Mouse (Mus musculus) brown adipose tissue, adult 24 weeks (tissue): ENCODE results near the gene Dcaf8. TPM values are rescaled to one million over a fixed set of nuclear protein-coding genes. Genes with fewer than 3 reads are reported as not detected.
"Not testable (repeated sequence)": the region's sequence is repeated elsewhere in the genome, so short reads cannot be mapped to it uniquely, and the experiment has no call there.

Source experiments
- H3K27ac ChIP-seq: fragments of 200-500 bp; replicated peaks from 2 replicates; pipeline ENCODE4 v1.5.1; 2012; ENCODE audit warnings: low read depth, mild to moderate bottlenecking, low read length
- H3K4me1 ChIP-seq: fragments of 200-500 bp; 2 replicates; pipeline ENCODE4 v1.6.1; 2012; ENCODE audit warnings: low read length, mixed read lengths; ENCODE audit not compliant: control insufficient read depth, insufficient read depth, insufficient read length
- H3K4me3 ChIP-seq: fragments of 200-500 bp; 2 replicates; pipeline ENCODE4 v1.5.1; 2012; ENCODE audit warnings: low read depth, mild to moderate bottlenecking, low read length, moderate library complexity; ENCODE audit not compliant: insufficient read depth
- polyA plus RNA-seq: library from polyadenylated mRNA; stranded (reverse); fragments of >200 nt; gene quantifications from 2 replicates; pipeline ENCODE4 v1.2.4, GENCODE M21; 2012; ENCODE audit not compliant: missing spikeins, insufficient read depth, insufficient read length

Dcaf8 gene
- polyA plus RNA-seq, 1 experiment, result 61.8 TPM

DNA sequence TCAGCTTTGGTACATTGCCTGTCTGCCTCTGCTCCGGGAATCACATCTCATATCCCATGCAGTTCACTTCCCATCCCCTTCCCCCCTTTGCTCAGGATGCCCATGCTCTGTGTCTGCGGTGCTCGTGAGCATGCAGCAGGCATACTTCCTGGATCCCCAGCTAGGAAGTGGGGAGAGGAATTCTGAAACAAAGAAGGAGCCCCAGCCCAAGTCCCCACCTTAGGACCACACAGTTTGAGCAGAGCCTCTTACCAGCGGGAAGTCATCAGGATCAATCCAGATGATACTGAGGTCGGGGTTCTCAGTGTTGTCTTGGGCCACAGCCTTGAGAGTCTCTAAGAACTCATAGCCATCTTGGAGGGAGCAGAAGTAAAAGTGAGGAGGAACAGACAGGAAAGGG is 64.9 kb downstream of the Dcaf8 start:
- Histone ChIP-seq H3K27ac (no peak overlapping the region), H3K4me1 (peaks cover 2% of the 10 kb centered on the region; the same call in 1 of the 2 replicates), H3K4me3 (no peak overlapping the region)

DNA sequence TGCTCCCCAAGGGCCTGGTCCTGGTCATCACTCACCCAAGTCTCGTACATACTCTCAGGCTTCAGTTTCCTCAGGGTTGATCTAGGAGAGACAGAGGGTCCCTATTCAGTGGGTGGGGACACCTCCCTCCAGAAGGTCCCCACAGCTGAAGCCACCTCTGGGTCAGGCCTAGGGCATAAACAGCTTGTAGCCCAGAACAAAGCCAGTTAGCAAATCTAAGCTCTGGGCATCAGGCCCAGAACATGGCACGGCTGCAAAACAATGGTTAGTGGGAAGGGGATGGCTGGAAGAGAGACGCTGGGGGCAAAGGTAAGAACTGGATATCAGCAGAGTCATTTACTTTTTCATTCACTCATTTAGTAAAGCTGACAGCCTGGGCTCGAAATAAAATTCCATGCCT is 65.9 kb downstream of the Dcaf8 start:
- peaks cover 2% of the 10 kb centered on the region; the same call in 1 of the 2 replicates for H3K4me1 ChIP-seq
- no peak overlapping the region for H3K4me3 ChIP-seq
- no peak overlapping the region for H3K27ac ChIP-seq

DNA sequence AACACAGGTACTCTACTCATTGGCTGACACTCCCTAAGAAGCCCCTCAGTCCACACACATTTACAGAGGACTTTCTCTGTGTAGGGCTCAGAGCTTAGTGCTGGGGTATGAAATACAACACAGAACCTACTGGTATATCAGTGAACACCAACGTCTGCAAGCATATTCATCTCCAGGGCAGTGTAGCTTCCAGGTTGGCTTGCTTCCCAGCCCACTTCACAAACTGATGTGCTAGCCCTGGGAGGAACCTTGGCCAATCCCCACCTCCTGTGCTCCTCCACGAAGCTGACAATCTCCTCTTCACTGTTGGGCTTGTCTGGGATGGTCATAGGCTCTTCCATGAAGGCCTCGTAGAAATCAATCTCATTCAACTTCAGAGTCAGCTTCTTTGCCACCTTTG is 66.9 kb downstream of the Dcaf8 start:
- Histone ChIP-seq H3K27ac (no peak overlapping the region), H3K4me1 (peaks cover 3% of the 10 kb centered on the region; the same call in 1 of the 2 replicates), H3K4me3 (no peak overlapping the region)

DNA sequence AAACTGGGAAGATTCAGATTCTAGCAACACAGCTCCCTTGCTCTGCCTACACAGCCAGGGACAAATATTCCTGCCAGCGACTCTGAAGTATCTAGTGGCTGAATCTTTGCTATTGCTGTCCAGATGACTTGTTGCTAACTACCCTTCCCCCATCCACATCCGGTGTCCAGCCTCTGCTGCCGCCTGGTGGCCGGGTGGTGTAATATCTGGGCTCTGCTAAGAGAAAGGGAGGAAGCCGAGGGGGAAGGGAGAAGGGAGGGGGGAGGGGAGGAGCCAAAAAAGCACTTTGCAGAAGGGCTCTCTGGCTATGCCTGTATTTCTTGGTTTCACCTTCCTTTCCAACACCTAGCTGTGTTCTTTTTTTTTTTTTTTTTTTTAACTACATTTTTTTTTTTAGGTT is 69.3 kb downstream of the Dcaf8 start:
- H3K4me1 ChIP-seq, result peaks cover 7% of the 10 kb centered on the region; the same call in 1 of the 2 replicates

DNA sequence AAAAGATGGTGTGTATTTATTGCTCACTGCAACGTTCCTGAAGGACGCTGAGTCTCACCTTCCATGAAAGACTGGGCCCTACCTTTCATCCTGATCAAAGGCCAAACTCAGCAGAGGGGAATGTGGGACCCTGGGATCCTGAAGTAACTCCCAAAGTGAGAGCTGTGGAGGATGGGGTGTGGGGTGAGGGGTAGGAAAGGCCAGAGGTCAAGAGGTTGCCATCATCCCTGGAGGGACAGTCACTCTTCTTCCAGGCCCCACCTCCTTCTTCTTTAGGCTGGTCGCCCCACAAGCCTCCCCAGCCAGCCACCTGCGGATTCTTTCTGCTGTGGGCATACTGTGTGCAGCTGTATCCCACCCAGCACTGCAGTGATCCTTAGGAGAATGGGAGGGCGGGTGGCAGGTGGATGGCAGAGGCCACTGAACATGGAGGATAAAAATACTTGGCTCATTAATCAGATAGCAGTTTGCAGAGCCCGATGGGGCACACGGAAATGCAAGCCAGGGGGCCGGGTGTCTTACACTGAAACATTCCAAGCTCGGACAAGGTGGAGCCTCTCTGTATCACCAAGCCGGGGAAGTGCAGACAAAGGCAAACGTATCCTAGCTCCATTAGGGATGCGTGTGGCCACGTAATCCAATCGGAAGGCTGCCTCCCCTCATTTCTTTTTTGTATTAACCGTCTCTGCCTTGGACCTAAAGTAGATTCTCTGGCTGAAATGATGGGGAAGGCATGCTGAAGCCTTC is 70.5 kb downstream of the Dcaf8 start:
- 0 out of 2 replicates have a peak, but pooled peaks cover 5% of the 10 kb centered on the region for H3K4me1 ChIP-seq
- no peak overlapping the region for H3K4me3 ChIP-seq
- H3K27ac ChIP-seq, result no peak overlapping the region

More for the DNA sequence above, 69.3 kb downstream of the Dcaf8 start:
- peak overlapping the region; percentile 63 for H3K27ac ChIP-seq
- peak overlapping the region; percentile 30 for H3K4me3 ChIP-seq

DNA sequence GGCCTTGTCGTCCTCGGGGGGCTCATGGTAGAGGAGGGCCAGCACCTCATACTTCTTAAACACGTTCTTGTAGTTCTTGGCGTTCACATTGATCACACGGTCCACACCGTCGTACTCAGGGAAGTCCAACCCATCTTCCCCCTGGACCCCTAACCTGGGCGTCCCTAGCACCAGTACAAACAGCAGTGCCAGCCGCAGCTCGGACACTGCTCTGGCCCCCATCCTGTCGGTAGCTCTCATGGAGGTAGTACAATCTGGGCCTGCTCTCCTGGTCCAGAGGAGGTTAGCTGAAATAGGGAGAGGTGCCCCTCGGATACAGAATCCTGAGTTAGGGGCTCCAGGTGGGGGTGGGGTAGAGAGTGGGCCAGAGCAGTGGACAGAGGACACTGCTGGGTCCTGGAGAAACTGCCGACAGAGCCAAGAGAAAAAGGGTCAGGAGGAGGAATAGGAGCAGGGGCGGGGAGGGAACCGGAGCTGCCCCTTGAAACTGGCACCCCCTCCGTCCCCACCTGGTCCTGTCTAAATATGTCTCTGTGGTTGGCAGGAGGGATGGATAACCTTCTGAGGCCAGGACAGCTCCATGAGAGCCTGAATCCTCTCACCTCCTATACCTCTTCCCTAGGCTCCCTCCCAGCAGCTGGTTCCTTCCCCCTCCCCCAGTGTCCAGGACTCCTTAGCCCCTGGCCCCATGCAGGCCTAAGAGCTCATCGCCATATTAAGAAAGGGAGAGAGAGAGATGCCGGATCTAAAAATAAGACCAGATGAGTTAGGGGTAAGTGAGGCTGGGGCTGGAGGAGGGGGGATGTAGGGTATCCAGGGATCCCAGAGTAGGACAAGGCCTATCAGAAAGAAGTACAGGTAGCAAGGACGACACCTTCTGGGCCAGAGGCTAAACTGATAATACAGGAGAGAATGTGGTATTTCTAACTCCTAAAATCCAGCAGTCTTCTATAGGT is 71.8 kb downstream of the Dcaf8 start, which contains the start of gene Casq1:
Gene Casq1, minus strand, starts transcription at position 418 of the 956 bp plus-strand sequence.
- H3K4me3 ChIP-seq, result peak within 1 kb of the TSS; percentile 29
- 0 out of 2 replicates have a peak, but pooled peaks cover 5% of the 10 kb centered on the region for H3K4me1 ChIP-seq
- peak within 1 kb of the TSS; percentile 92 for H3K27ac ChIP-seq

DNA sequence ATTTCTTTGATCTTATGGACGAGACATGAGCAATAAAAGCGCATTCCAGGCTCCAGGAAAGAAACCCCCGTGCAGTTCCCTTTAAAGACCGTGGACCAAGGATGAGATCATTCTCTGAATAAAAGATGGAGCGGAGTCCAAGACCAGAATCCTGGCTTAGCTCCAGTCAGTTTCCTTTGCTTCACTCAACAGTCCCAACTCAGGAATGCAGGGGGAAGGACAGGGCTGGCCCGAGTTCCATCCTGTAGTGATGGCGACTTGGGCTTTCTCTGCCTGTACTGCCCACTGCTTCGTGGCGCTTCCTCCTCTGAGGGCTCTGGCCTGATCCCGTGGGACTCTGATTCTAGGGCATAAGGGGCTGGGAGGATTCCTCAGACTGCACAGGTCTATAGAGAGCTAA is 72.5 kb downstream of the Dcaf8 start:
- H3K4me3 ChIP-seq, result peak overlapping the region; percentile 29; the same call in 1 of the 2 replicates
- peak overlapping the region; percentile 92 for H3K27ac ChIP-seq
- H3K4me1 ChIP-seq, result 0 out of 2 replicates have a peak, but pooled peaks cover 5% of the 10 kb centered on the region

DNA sequence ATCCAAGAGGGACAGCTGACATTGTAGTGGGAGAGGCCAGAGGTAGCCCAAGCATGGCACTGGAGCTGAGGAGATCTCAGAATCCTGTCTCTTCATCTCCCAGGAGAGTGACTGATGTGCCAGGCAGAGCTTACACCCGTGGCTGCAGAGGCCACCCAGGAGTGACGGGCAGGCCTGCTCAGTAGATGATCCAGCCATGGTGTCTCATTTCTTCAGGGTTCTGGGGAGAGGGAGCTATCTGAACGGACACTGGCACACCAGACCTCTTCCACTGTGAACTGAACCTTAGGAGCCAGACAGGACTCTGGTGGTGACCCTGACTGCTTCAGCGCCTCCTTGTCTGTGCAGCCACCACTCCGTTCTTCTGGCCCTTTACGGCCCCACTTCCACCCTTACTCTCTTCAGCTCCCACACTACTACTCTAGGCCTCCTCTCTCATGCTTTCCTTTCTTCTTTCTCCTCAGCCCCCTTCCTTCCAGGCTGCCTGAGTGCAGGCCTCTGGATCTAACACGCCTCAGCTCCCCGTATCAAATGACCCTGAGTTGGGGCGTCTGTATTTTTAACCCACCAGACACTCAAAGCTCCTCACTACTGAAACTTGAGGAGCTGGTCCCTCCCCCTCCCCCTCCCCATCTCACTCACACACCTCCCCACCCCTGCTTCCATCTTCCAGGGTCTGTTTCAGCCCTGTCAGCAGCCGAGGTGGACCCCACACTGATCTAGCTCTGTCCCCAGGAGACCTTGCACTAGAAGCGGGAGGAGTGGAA is 73.6 kb downstream of the Dcaf8 start:
- H3K4me3 ChIP-seq, result no peak overlapping the region
- peak overlapping the region; percentile 92 for H3K27ac ChIP-seq
- H3K4me1 ChIP-seq, result 0 out of 2 replicates have a peak, but pooled peaks cover 5% of the 10 kb centered on the region

DNA sequence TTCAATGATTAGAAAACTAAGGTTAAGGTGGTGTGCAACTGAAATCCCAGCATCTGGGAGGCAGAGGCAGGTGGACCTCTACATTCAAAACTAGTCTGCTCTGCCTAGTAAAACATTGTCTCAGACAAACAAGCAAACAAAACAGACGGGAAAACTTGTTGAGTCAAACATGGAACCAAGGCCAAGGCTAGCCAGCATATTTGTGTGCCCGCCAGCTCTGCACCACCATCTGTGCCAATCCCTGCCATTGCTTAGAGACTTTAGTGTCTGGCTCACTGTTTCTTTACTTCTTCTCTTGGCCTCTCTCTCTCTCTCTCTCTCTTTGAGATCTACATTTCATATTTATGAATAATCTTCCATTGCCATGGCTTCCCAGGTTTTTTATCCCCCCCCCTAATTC is 80.3 kb downstream of the Dcaf8 start:
- no peak overlapping the region for H3K4me3 ChIP-seq
- H3K27ac ChIP-seq, result no peak overlapping the region

DNA sequence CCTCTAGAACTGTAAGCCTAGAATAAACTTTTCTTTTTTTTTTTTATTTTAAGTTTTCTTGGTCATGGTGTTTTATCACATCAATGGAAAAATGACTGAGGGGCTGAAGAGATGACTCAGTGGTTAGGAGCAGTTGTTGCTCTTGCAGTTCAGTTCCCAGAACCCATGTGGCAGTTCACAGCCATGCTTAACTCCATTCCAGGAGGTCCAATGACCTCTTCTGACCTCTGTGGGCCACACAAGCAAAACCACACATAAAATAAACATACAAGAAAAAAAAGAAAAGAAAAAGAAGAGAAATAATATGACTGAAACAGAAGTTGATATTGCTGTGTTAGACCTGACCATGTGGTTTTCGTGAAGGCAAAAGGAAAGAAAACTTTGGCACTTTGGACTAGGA is 81.3 kb downstream of the Dcaf8 start:
- H3K27ac ChIP-seq, result no peak overlapping the region

More for the DNA sequence above, 80.3 kb downstream of the Dcaf8 start:
- no peaks in the 10 kb centered on the region for H3K4me1 ChIP-seq

DNA sequence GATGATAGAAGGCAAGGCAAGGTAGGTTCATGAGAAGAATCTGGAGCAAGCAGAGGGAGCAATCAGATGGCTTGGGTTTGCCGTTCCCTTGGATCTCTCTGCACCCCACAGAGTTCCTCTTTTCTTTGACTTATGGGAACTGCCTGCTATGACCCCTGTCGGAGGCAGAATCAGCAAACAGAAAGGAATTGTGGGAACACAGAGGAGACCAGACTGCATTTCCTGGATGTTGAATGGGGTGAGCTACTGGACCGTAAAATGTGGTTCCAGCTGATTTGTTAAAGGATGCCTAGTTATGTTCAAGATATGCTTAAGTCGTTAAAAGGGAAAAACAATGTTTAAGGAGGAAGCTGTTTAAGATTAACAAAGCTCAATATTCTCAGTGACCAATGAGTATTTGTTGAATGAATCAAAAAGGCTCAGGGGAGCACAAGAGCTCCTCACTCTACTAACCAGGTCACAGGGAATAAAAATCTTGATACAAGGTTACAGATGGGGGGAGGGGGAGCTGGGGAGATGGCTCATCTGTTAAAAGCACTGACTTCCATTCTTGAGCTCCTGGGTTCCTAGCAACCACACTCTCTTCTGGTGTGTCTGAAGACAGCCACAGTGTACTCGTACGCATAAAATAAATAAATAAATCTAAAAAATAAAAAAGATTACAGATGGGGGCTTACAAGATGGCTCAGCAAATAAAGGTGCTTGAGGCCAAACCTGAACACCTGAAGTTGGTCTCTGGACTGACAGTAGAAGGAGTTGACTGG is 93.2 kb downstream of the Dcaf8 start:
- no peak overlapping the region for H3K4me3 ChIP-seq
- H3K27ac ChIP-seq, result no peak overlapping the region
- no peaks in the 10 kb centered on the region for H3K4me1 ChIP-seq

More for the DNA sequence above, 81.3 kb downstream of the Dcaf8 start:
- Histone ChIP-seq H3K4me3 (no peak overlapping the region), H3K4me1 (no peaks in the 10 kb centered on the region)

DNA sequence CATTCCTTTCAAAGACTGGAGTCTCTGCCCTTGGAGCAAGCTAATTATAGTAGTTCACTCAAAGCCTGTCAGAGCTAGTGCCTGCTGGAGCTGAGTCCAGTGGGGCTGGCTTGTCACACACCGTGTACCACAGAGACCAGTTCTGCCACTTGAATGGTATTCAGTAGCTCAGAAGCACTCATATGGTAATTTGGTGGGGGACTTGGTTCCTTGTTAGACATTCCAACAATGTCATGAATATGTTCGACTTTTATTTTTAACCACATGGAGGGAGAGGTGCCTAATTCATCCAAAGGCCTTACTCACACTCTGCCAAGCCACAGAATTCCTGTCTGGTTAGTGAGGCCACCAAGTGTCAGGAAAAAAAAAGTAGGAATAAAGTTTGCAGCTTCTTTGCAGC is 94.5 kb downstream of the Dcaf8 start:
- Histone ChIP-seq H3K4me1 (no peaks in the 10 kb centered on the region), H3K4me3 (no peak overlapping the region), H3K27ac (no peak overlapping the region)

DNA sequence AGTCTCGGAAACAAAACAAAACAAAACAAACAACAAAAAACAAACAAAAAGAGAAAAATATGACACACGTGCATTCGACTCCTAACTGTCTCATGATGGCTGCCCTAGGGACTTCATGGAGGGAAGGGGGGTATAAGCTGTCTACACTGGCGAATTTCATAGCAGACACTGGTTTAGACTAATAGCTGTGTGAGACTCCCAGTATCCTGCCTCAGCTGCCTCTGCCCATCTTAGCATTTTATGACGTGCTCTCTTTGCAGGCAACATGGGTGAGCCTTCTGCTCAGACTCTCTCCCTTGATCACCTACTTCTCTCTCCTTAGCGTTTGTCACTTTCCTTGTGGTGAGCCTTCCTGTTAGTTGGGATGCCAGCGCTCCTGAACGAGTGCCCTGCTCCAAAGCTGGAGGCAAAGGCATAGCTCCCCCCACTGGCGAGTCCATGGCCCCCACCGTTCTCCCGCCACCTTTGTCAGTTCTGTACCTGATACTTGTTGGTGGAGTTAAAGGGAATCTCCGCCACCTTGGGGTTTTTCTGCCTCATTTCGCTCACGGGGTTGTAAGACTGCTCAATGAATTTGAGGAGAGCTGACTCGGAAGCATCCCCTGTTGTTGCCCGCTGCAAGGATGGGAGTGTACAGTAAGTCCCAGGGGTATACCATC is 95.8 kb downstream of the Dcaf8 start:
- no peak overlapping the region for H3K27ac ChIP-seq
- H3K4me1 ChIP-seq, result no peaks in the 10 kb centered on the region
- H3K4me3 ChIP-seq, result no peak overlapping the region

DNA sequence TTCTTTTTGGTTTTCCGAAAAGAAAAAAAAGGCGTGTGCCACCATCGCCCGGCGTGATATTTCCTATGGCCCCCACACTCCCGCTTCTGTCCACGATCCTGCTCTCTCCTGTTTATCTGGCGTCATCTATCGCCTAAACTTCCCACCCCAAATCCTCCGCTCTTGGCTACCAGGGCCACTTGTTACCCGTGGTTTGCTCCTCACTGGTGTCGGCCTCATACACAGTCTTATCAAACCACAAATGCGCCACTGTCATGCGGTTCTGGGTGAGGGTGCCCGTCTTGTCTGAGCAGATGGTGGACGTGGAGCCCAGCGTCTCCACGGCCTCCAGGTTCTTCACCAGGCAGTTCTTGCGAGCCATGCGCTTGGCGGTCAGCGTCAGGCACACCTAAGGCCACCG is 96.8 kb downstream of the Dcaf8 start:
- H3K4me1 ChIP-seq, H3K4me3 ChIP-seq, H3K27ac ChIP-seq: not testable (repeated sequence)
